Mouse (Mus musculus): ENCODE data around the gene Slc45a2. TPM values are rescaled to one million over a fixed set of nuclear protein-coding genes. Genes with fewer than 3 reads are reported as not detected.

Slc45a2 gene
- 0.07 TPM in 1 of 2 replicates, not detected in the other for polyA plus RNA-seq (2015; fragmentation: Nextera tagmentation; extraction: Ambion mirVana)

DNA sequence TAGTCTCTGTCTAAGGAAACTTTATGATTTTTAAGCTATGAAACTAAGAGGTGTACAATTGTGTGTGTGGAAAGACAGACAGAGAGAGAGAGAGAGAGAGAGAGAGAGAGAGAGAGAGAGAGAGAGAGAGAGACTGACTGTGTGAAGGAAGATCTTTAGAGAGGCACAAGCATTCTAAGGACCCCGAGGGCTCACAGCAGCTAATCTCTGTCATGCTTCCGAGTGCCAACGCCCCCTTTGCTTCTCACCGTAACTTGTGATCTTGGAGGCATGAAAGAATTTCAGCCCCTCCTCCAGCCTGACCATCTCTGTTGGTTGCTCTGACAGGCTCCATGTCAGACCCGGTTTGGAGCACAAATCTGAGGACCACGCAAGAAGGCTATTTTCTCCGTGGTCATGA, at the start of gene Slc45a2:
Gene Slc45a2 (plus strand): TSS at position 301 of the 400 bp plus-strand sequence.

DNA sequence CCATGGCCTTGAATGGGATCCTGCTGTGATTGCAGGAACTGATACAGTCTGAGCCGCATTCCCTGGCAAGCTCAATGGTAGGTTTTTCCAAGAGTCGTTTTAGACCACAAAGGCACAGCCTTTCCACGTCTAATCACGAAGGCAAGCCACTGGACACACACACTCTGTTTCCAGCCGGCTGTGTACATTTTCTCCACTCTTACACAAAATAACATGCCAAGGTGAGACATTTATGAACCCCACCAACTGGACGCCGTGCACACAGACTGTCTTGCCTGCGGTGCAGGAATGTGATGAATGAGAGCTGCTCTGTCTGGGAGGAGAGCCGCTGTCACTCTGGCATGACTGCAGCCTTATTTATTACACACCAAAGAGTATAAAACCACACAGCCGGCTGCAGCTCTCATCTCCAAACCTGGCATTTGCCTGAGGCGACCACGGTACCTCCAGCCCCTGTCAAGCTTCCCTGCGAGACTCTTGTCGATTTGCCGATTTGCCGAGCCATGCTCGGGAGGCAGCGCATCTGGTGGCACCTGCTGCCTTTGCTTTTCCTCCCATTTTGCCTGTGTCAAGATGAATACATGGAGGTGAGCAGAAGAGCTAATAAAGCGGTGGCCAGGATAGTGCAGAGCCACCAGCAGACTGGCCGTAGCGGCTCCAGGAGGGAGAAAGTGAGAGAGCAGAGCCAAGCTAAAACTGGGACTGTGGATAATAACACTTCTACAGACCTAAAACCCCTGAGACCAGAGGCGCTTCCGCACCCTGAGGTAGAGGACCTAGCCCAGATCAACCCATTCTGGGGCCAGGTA, 48.4 kb upstream of the Slc45a2 start, which contains the start of gene C1qtnf3:
Gene C1qtnf3 (plus strand): TSS at position 382 of the 809 bp plus-strand sequence.

GRCm38 (mm10) chr15:10981377-10982063, 19.0 kb upstream of the Slc45a2 start, which contains the start of gene Amacr:
Gene Amacr, plus strand, starts transcription at chr15:10981756.

GRCm38 (mm10) chr15:11037711-11038110, 37.2 kb downstream of the Slc45a2 start, which contains the start of gene Rxfp3:
Gene Rxfp3, minus strand, starts transcription at chr15:11037991.

DNA sequence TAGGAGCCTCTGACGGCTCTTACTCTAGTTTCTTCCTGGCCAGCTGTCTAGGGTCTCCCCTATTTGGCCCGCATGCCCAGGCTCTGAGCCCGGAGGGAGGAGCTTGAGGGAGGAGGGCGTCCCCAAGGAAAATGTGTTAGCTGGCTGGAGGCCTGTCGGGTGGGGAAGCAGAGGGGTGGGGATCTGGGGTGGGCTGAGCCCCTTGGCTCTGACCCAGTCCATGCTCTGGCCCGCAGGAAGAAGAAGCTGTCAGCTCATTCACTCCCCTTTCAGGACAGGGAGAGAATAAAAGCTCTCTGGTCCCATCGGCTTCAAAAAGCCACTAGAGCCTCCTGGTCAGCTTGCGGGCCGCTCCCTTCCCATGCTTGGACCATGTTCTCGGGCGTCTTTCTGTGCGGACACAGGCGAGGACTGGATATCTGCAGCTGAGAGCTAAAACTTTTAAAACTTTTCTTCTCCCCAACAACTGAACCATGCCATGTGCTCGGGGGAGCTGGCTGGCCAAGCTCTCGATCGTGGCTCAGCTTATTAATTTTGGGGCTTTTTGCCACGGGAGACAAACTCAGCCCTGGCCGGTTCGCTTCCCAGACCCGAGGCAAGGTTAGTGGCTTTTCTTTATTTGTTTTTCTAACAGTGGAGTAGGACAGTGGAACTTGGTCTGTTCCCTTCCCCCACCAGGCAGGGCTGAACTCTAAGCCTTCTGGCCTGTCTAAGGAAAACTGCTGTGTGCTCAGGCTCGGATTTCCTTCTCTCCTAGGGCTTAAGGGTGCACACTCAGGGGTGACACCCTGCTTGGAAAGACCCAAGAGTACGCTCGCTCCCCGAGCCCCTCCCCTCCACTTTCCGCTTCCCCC, 64.3 kb downstream of the Slc45a2 start, which contains the start of gene Adamts12:
Gene Adamts12 (plus strand): TSS at position 233 of the 854 bp plus-strand sequence.

Other genes with a start within 250 kb of the Slc45a2 start
- gene C1qtnf3, start 48.4 kb upstream of the Slc45a2 start, polyA plus RNA-seq (2015; fragmentation: Nextera tagmentation; extraction: Ambion mirVana): 18.3 and 23.5 TPM in 2 replicates
- gene Amacr, start 19.0 kb upstream of the Slc45a2 start, polyA plus RNA-seq (2015; fragmentation: Nextera tagmentation; extraction: Ambion mirVana): 7.9 and 8.6 TPM in 2 replicates
- not detected in 2 replicates for gene Rxfp3, start 37.3 kb downstream of the Slc45a2 start, polyA plus RNA-seq (2015; fragmentation: Nextera tagmentation; extraction: Ambion mirVana)
- gene Adamts12, start 64.1 kb downstream of the Slc45a2 start, polyA plus RNA-seq (2015; fragmentation: Nextera tagmentation; extraction: Ambion mirVana): 1.9 and 2.6 TPM in 2 replicates

All from urinary bladder, postnatal 0 days (tissue).